Mouse (Mus musculus): Measurements from ENCODE around the gene Pla2g2c.

DNA sequence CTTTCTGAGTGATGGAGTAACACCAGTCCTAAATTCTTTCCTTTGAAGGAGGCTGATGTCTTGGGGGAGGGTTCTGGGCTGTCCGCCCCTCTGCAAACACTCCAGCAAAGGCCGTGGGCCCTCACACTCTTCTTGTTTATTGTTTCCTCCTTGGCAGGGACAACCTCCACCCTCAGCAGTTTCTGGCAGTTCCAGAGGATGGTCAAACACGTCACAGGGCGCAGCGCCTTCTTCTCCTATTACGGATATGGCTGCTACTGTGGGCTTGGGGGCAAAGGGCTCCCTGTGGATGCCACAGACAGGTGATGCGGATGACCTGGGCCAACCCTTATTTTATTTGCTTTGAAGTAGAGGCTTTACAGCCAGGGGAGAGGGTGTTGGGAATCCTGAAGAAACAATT lies 9.5 kb downstream of the Pla2g2c start:
- TF ChIP-seq CTCF (IDR thresholded peaks at IDR 0.05; ENCODE audit: extremely low read depth, insufficient read depth, low read length) (no peak), POLR2A (IDR thresholded peaks at IDR 0.05; ENCODE audit: extremely low read depth, insufficient read depth, low read length) (no peak)
